Mouse (Mus musculus): ENCODE results near the gene Ogn.

GRCm38 (mm10) chr13:49603603-49604002 is 4.2 kb upstream of the Ogn start:
- TF ChIP-seq CTCF (IDR thresholded peaks at IDR 0.05; ENCODE audit: extremely low read depth, insufficient read depth, insufficient read length, insufficient replicate concordance) (no peak), POLR2A (IDR thresholded peaks at IDR 0.05; ENCODE audit: low read depth, low read length) (no peak)

Measured in spleen, adult 2 months (tissue).